8 mouse cellular contexts compared by ENCODE assay signal in genomic region chr17:49182485-49182884, GRCm38 (mm10).
DNase-seq lines count a peak whose midpoint lies in the region; ATAC-seq lines count a peak whose summit lies in the region.

No protein-coding gene starts in this region.

- H3K27me3 ChIP-seq in midbrain, embryonic 11.5 days (ENCODE audit: control insufficient read depth, insufficient read depth, low read length): no peaks in the 10 kb centered on the region
- no peaks in the 10 kb centered on the region; the same call in 1 of the 2 replicates for H3K27me3 ChIP-seq in midbrain, embryonic 15.5 days (replicated peaks)
- H3K27me3 ChIP-seq in intestine, embryonic 16.5 days (replicated peaks; ENCODE audit: control insufficient read depth, insufficient read depth, low read length): no peaks in the 10 kb centered on the region

- no peak overlapping the region for H3K27ac ChIP-seq in midbrain, embryonic 11.5 days (ENCODE audit: low read depth, low read length)
- H3K27ac ChIP-seq in midbrain, embryonic 15.5 days: no peak overlapping the region
- H3K27ac ChIP-seq in intestine, embryonic 16.5 days (ENCODE audit: low read length): no peak overlapping the region

- H3K4me2 ChIP-seq in midbrain, embryonic 11.5 days: no peak overlapping the region
- H3K4me2 ChIP-seq in midbrain, embryonic 15.5 days: no peak overlapping the region
- H3K4me2 ChIP-seq in intestine, embryonic 16.5 days (ENCODE audit: low read depth, low read length): no peak overlapping the region

- no peaks in the 10 kb centered on the region for H3K36me3 ChIP-seq in midbrain, embryonic 11.5 days (ENCODE audit: control insufficient read depth, insufficient read depth, low read length)
- no peaks in the 10 kb centered on the region for H3K36me3 ChIP-seq in midbrain, embryonic 15.5 days (replicated peaks)
- no peaks in the 10 kb centered on the region for H3K36me3 ChIP-seq in intestine, embryonic 16.5 days (ENCODE audit: control insufficient read depth, insufficient read depth, low read length)

- H3K9me3 ChIP-seq in midbrain, embryonic 11.5 days (ENCODE audit: control insufficient read depth, low read length): no peaks in the 10 kb centered on the region
- H3K9me3 ChIP-seq in midbrain, embryonic 15.5 days: no peaks in the 10 kb centered on the region
- H3K9me3 ChIP-seq in intestine, embryonic 16.5 days (ENCODE audit: control insufficient read depth, low read length): no peaks in the 10 kb centered on the region

- ATAC-seq in midbrain, embryonic 11.5 days (ENCODE audit: low FRiP score): no peak; the same call in 1 of the 2 replicates
- ATAC-seq in midbrain, embryonic 15.5 days (replicated peaks): no peak
- ATAC-seq in intestine, embryonic 16.5 days: 0 out of 2 replicates have a peak, but pooled peaks have one; percentile 42
- ATAC-seq in activated CD4-positive, CD25-positive, alpha-beta regulatory T cell, adult 4 months: no peak

- H3K9ac ChIP-seq in midbrain, embryonic 11.5 days (ENCODE audit: low read length): no peak overlapping the region
- no peak overlapping the region for H3K9ac ChIP-seq in midbrain, embryonic 15.5 days
- H3K9ac ChIP-seq in intestine, embryonic 16.5 days (ENCODE audit: low read depth, low read length): no peak overlapping the region

- no peaks in the 10 kb centered on the region for H3K4me1 ChIP-seq in midbrain, embryonic 11.5 days (ENCODE audit: control insufficient read depth, insufficient read depth, low read length)
- H3K4me1 ChIP-seq in midbrain, embryonic 15.5 days: peaks cover 33% of the 10 kb centered on the region
- no peaks in the 10 kb centered on the region for H3K4me1 ChIP-seq in intestine, embryonic 16.5 days (ENCODE audit: control insufficient read depth, insufficient read depth, low read length)

- WGBS in midbrain, embryonic 11.5 days: 5% methylated on average over 4 of the region's 4 CpGs
- WGBS in midbrain, embryonic 15.5 days: 11% methylated on average over 4 of the region's 4 CpGs
- WGBS in intestine, embryonic 16.5 days: 7% methylated on average over 4 of the region's 4 CpGs

- DNase-seq in cerebellum, adult 8-10 months: peak; percentile 30
- no peak for DNase-seq in cerebellum, postnatal 4 days (ENCODE audit: low spot score in 2 of 2)
- peak; percentile 78 for DNase-seq in midbrain, embryonic 11.5 days (ENCODE audit: low spot score, missing footprints)
- peak; percentile 70 to 76 for DNase-seq in cerebellum, postnatal 25 days
- DNase-seq in lung, postnatal 25 days (ENCODE audit: low spot score): peak; percentile 13

- no peak overlapping the region for H3K4me3 ChIP-seq in midbrain, embryonic 11.5 days (ENCODE audit: low read depth, low read length)
- H3K4me3 ChIP-seq in midbrain, embryonic 15.5 days: no peak overlapping the region
- H3K4me3 ChIP-seq in intestine, embryonic 16.5 days (ENCODE audit: low read length): no peak overlapping the region

Comparison
In these comparisons a context has a peak if more than half of its experiments do, and no peak if none do; other contexts are left out.
1. DNase-seq: peak in cerebellum, adult 8-10 months (single experiment), midbrain, embryonic 11.5 days (single experiment), cerebellum, postnatal 25 days (2 of 2) and lung, postnatal 25 days (single experiment); none in cerebellum, postnatal 4 days (0 of 2).